Mouse (Mus musculus) erythroblast, embryonic 14.5 days (primary cell): ENCODE data around the gene Isl2. TPM values are rescaled to one million over a fixed set of nuclear protein-coding genes. Genes with fewer than 3 reads are reported as not detected.

Source experiments
- H3K27me3 ChIP-seq: 2 replicates; pipeline ENCODE4 v1.6.1; 2012; ENCODE audit warnings: inconsistent platforms; ENCODE audit not compliant: control insufficient read depth
- H3K36me3 ChIP-seq: 2 replicates; pipeline ENCODE4 v1.6.1; 2012; ENCODE audit warnings: mild to moderate bottlenecking, inconsistent platforms; ENCODE audit not compliant: control insufficient read depth
- H3K4me1 ChIP-seq: 2 replicates; pipeline ENCODE4 v1.6.1; 2012; ENCODE audit warnings: inconsistent platforms; ENCODE audit not compliant: control insufficient read depth
- H3K4me3 ChIP-seq: replicated peaks from 2 replicates; pipeline ENCODE3; 2012; ENCODE audit warnings: moderate library complexity, mild to moderate bottlenecking, inconsistent platforms
- H3K9me3 ChIP-seq: 2 replicates; pipeline ENCODE4 v1.6.1; 2012; ENCODE audit warnings: low read length, inconsistent platforms, mixed read lengths; ENCODE audit not compliant: control insufficient read depth
- GATA1 ChIP-seq: IDR thresholded peaks from 2 replicates; pipeline ENCODE4 v1.6.1; 2012; ENCODE audit warnings: low read length, inconsistent platforms, mixed read lengths
- TAL1 ChIP-seq: IDR thresholded peaks from 3 replicates; pipeline ENCODE4 v1.6.1; 2012; ENCODE audit warnings: low read length, inconsistent platforms, mixed read lengths
- polyA plus RNA-seq: library from polyadenylated mRNA; stranded (reverse); fragments of >175 nt; gene quantifications from 2 replicates; pipeline ENCODE4 v1.2.3, GENCODE M21; 2012

The Isl2 gene
- polyA plus RNA-seq, 1 experiment, result not detected

DNA sequence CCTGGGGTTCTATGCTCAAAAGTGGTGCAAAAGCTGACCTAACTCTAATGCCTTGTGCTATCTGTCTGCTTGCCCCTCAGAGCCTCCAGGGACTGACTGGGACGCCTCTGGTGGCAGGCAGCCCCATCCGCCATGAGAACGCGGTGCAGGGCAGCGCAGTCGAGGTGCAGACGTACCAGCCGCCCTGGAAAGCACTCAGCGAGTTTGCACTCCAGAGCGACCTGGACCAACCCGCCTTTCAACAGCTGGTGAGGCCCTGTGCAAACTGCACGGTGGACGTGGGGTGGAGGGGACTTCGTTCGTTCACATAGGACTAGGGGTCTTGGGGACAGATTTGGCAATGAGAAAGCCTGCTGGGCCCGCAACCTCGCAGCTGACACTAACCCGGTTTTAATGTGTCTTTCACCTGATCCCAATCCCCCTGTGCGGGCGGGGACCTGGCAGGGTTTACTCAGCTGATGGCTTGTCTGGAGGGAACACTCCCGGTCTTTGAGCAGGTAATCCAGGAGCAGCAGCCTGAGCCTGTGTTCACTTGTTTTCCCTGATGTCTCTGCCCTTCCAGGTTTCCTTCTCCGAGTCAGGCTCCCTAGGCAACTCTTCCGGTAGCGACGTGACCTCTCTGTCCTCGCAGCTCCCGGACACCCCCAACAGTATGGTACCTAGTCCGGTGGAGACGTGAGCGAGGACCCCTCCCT, 6.5 kb downstream of the Isl2 start:
- H3K9me3 ChIP-seq, result peaks cover 40% of the 10 kb centered on the region
- TF ChIP-seq TAL1, result no peak
- TF ChIP-seq GATA1, result no peak
- H3K4me3 ChIP-seq, result no peak overlapping the region
- H3K36me3 ChIP-seq, result no peaks in the 10 kb centered on the region
- H3K4me1 ChIP-seq, result peaks cover 17% of the 10 kb centered on the region
- H3K27me3 ChIP-seq, result peaks cover 100% of the 10 kb centered on the region

DNA sequence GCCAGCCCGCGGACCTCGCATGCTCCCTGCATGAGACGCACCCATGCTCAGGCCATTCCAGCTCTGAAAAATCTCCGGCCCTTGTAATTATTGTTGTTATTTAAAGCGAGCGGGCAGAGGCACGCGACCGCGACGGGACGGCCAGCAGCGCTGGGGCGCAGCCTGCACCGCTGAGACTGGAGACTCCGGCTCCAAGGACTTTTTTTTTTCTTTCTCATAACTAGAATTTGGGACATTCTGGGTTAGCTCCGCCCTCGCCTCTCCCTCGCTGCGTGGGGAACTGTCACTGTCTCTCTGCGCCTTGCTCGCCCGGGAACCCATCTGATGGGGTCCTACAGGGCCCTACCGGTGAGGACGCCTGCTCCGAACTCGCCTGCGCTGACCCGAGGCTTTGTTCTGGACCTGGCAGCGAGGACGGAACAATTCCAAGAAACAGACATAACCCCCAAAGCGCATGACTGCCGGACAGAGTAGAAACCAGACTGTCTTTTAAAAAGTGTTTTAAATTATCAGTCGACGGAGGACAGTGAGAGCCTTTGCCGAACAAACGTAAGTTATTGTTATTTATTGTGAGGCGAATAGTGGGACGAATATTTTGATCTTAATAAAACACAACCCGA, 7.2 kb downstream of the Isl2 start:
- H3K27me3 ChIP-seq, result peaks cover 95% of the 10 kb centered on the region
- peaks cover 40% of the 10 kb centered on the region for H3K9me3 ChIP-seq
- H3K36me3 ChIP-seq, result no peaks in the 10 kb centered on the region
- H3K4me1 ChIP-seq, result peaks cover 17% of the 10 kb centered on the region
- no peak overlapping the region for H3K4me3 ChIP-seq
- TF ChIP-seq TAL1 (no peak), GATA1 (no peak)

GRCm38 (mm10) chr9:55546176-55547010, 7.9 kb downstream of the Isl2 start:
- peaks cover 36% of the 10 kb centered on the region for H3K9me3 ChIP-seq
- no peak overlapping the region for H3K4me3 ChIP-seq
- H3K27me3 ChIP-seq, result peaks cover 88% of the 10 kb centered on the region
- peaks cover 14% of the 10 kb centered on the region for H3K4me1 ChIP-seq
- TF ChIP-seq TAL1 (no peak), GATA1 (no peak)
- no peaks in the 10 kb centered on the region for H3K36me3 ChIP-seq

DNA sequence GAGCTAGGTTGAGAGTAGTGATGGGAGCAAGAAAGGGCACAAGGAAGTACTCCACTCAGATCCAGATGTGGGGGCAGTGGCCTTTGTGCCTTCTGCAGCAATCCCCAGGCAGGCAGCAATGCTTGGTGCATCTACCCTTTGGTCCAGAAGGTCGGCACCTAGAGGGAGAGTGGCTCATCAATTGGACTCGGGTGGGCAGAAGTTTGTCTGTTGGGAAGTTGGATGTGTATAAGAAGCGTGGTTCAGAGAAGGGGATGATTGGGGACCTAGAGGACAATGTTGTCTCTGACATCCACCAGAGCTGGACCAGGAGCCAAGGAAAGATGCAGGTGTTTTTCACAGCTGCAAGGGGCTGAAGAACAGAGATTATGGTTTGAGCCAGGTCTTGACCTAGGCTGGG, 10.4 kb downstream of the Isl2 start:
- peaks cover 24% of the 10 kb centered on the region for H3K9me3 ChIP-seq
- no peak overlapping the region for H3K4me3 ChIP-seq
- H3K4me1 ChIP-seq, result peaks cover 10% of the 10 kb centered on the region
- peaks cover 63% of the 10 kb centered on the region for H3K27me3 ChIP-seq
- TF ChIP-seq GATA1 (no peak), TAL1 (no peak)
- H3K36me3 ChIP-seq, result no peaks in the 10 kb centered on the region

DNA sequence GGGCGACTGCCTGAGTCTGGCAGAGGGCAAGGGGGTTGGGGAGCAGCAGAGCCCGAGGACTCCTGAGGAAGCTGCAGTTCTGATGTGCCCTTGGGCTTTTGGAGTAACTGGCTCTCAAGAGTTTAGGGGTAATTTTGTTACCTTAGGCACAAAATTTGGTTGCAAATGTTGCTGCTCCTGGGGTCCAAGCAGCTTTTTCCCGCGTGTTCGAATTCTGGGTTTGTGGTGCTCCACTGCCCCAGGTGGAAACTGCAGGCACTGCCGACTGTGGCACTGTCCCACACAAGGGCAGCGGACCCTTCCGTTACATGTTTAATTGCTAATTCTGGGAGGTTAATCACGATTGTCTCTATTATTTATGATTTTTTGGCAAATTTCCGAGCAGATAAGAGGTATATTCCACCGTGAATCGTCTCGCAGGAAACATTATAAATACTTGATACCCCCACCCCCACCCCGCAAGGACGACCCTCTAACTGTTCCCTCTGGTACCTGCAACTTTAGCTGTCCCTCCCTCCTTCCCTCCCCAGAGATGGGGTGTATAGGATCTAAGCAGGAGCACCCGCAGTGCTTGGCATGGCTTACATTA, 10.9 kb downstream of the Isl2 start:
- Histone ChIP-seq H3K27me3 (peaks cover 58% of the 10 kb centered on the region), H3K9me3 (peaks cover 20% of the 10 kb centered on the region), H3K36me3 (no peaks in the 10 kb centered on the region), H3K4me3 (no peak overlapping the region), H3K4me1 (peaks cover 10% of the 10 kb centered on the region)
- TF ChIP-seq TAL1, result no peak
- TF ChIP-seq GATA1, result no peak

DNA sequence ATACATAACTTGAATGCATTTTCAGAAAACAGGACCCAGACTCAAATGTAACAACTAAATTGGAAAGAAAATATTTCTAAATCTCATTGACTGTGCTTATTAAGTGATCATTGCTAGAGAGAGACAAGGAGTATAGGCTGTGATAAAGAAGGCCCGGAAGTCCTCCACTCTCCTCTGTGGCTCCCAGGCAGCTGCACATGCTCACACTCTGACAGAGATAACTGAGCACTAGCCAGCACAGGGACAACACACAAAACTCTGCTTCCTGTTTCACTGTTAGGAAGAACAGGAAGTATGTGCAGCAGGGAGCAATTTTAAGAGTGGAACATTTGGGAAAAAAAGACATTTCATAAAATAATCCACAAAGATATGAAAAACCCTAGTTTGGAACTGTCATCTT, 16.5 kb downstream of the Isl2 start:
- H3K36me3 ChIP-seq, result no peaks in the 10 kb centered on the region
- no peak overlapping the region for H3K4me3 ChIP-seq
- no peaks in the 10 kb centered on the region for H3K9me3 ChIP-seq
- H3K4me1 ChIP-seq, result no peaks in the 10 kb centered on the region
- H3K27me3 ChIP-seq, result peaks cover 2% of the 10 kb centered on the region
- TF ChIP-seq GATA1 (no peak), TAL1 (no peak)

DNA sequence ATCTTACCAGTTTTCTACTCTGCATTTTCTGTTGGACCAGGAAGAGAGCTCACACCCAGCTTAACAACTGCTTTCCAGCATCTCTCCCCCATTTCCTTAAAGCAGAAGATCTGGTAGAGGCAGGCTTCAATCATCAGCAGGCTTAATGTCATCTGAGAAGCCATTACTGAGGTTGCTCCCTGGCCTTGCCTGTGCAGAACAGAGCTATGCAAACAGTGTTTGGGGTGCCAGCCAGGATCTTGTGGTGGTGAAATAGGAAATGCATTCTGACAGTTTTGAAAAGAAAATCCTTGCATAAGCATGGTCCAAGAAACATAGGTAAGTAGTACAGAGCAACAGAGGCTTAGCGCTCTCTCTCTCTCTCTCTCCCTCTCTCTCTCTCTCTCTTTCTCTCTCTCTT, 22.5 kb downstream of the Isl2 start:
- TF ChIP-seq GATA1 (no peak), TAL1 (no peak)
- no peaks in the 10 kb centered on the region for H3K4me1 ChIP-seq
- H3K4me3 ChIP-seq, result no peak overlapping the region

DNA sequence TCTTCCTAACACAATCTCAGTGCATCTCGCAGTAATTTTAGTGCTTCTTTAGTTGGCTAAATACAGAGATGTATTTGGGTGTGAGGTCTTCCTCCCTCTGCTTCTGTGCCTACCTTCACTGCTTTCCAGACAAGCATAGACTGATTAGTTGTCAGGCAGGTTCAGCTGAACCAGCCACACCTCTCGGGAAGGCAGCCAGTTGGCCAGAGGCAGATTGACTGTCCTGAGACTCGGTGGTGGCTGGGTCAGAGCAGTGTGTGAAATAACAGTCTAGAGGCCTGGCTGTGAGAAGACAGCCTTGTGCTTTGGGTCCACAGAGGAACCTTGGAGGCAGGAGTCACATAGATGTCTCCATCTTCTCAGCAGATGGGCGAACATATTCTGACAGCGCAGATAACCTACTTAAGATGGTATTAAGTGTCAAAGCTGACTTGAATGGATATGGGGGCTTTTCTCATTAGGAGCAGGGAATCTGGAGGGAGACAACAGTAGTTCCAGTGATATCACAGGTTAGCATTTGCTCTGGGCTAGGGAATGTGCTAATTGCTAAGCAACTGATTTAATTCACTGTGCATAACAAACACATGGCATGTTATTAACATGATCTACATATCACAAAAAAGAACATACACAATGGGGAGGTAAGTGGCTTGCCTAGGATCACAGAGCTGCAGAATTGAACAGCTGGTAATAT, 30.1 kb downstream of the Isl2 start:
- H3K36me3 ChIP-seq, result no peaks in the 10 kb centered on the region
- H3K4me3 ChIP-seq, result no peak overlapping the region
- TF ChIP-seq GATA1, result no peak
- no peak for TF ChIP-seq TAL1
- H3K4me1 ChIP-seq, result no peaks in the 10 kb centered on the region
- no peaks in the 10 kb centered on the region for H3K9me3 ChIP-seq
- no peaks in the 10 kb centered on the region for H3K27me3 ChIP-seq

More for the DNA sequence above, 22.5 kb downstream of the Isl2 start:
- no peaks in the 10 kb centered on the region for H3K27me3 ChIP-seq
- H3K36me3 ChIP-seq, result no peaks in the 10 kb centered on the region
- H3K9me3 ChIP-seq, result no peaks in the 10 kb centered on the region

GRCm38 (mm10) chr9:55571071-55571470, 32.6 kb downstream of the Isl2 start:
- no peaks in the 10 kb centered on the region for H3K4me1 ChIP-seq
- H3K27me3 ChIP-seq, result no peaks in the 10 kb centered on the region
- TF ChIP-seq TAL1 (no peak), GATA1 (no peak)
- H3K36me3 ChIP-seq, result no peaks in the 10 kb centered on the region
- H3K4me3 ChIP-seq, result no peak overlapping the region
- H3K9me3 ChIP-seq, result no peaks in the 10 kb centered on the region
